Mouse (Mus musculus) embryonic facial prominence, embryonic 14.5 days (tissue): ENCODE data around the gene Ccdc148. TPM values are rescaled to one million over a fixed set of nuclear protein-coding genes. Genes with fewer than 3 reads are reported as not detected.

Experiments used
- ATAC-seq: fragments of 200-750 bp; cut with Nextera tagmentation; 2 replicates; pipeline ENCODE4 v1.8.0; 2017; ENCODE audit warnings: low read depth, moderate number of reproducible peaks, moderate TSS enrichment
- DNase-seq: peaks from one replicate; pipeline ENCODE4 v3.0.0-alpha.2; 2015; ENCODE audit warnings: low spot score
- H3K27ac ChIP-seq: fragments of 300-500 bp; sonication (generic); replicated peaks from 2 replicates; pipeline ENCODE4 v1.5.1; 2014; ENCODE audit warnings: low read depth, mild to moderate bottlenecking, low read length, moderate library complexity
- H3K27me3 ChIP-seq: fragments of 300-500 bp; sonication (generic); replicated peaks from 2 replicates; pipeline ENCODE4 v1.6.1; 2014; ENCODE audit warnings: low read length; ENCODE audit not compliant: control insufficient read depth, insufficient read depth
- H3K36me3 ChIP-seq: fragments of 300-500 bp; sonication (generic); 2 replicates; pipeline ENCODE4 v1.6.1; 2014; ENCODE audit warnings: low read length, mixed read lengths; ENCODE audit not compliant: control insufficient read depth, insufficient read depth
- H3K4me1 ChIP-seq: fragments of 300-500 bp; sonication (generic); 2 replicates; pipeline ENCODE4 v1.6.1; 2014; ENCODE audit warnings: antibody characterized with exemption, low read length; ENCODE audit not compliant: control insufficient read depth, insufficient read depth
- H3K4me2 ChIP-seq: fragments of 300-500 bp; sonication (generic); 2 replicates; pipeline ENCODE4 v1.6.1; 2014; ENCODE audit warnings: low read depth, mild to moderate bottlenecking, low read length, moderate library complexity, mixed read lengths
- H3K4me3 ChIP-seq: fragments of 300-500 bp; sonication (generic); 2 replicates; pipeline ENCODE4 v1.5.1; 2014; ENCODE audit warnings: low read depth, mild to moderate bottlenecking, low read length
- H3K9ac ChIP-seq: fragments of 300-500 bp; sonication (generic); 2 replicates; pipeline ENCODE4 v1.6.1; 2014; ENCODE audit warnings: low read depth, mild to moderate bottlenecking, low read length, moderate library complexity, mixed read lengths
- H3K9me3 ChIP-seq: fragments of 300-500 bp; sonication (generic); 2 replicates; pipeline ENCODE4 v1.6.1; 2016; ENCODE audit warnings: low read length; ENCODE audit not compliant: control insufficient read depth
- WGBS: fragments of 180-500 bp; shearing (Covaris S2); extraction: QIAGEN DNeasy Blood & Tissue Kit; methylation state at CpG from one replicate; pipeline ENCODE4 v1.1.7; 2014; 5-methylcytosine and 5-hydroxymethylcytosine counted together
- polyA plus RNA-seq: library from polyadenylated mRNA; unstranded; fragments of >200 nt; fragmentation: Nextera tagmentation; extraction: Ambion mirVana; gene quantifications from 2 replicates; pipeline ENCODE4 v1.2.1, GENCODE M21; 2014

Ccdc148 gene
- polyA plus RNA-seq, 1 experiment from 2014 or later = 0.85 TPM

DNA sequence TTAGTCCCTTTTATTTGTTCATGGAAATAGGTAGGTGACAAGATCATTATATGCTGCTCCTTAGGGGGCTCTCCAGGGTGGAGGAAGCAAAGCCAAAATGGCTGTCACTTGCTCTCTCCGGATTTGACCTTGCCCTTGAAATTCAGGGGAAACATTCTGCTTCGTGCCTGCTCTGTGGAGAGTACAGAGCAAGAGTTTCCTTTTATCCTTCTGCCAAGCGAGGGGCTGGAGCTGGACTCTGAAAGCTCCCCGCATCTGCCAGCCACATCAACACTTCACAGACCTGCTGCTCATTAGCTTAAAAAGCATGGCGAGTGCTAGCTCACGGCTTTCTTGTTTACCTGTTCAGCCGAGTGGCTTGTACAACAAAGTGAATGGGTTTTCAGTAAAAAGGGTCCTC is 373.1 kb downstream of the Ccdc148 start:
- H3K27ac ChIP-seq = no peak overlapping the region

DNA sequence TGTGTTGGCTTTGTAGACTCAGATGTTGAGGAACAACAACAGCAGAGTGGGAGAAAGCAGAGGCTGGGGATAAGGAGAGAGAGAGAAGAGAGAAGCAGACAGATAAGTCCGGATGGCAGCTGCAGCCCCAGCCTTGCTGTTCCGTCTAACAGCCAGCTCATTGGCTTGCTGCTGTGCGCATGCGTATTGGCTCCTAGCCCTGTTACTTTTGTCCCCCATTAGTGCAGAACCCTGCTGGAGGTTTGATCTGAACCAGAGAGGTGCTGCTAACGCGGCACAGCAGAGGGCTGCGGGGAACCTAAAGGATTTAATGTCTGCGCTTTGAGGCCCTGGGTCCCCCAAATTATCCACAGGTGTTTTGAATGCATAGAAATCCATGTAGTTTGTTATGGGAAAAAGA is 373.8 kb downstream of the Ccdc148 start:
- H3K4me1 ChIP-seq = peaks cover 34% of the 10 kb centered on the region
- WGBS = 57% methylated on average over 8 of the region's 8 CpGs
- H3K27me3 ChIP-seq = no peaks in the 10 kb centered on the region
- peak; percentile 41 for DNase-seq
- no peak overlapping the region for H3K9ac ChIP-seq
- H3K9me3 ChIP-seq = no peaks in the 10 kb centered on the region
- no peak overlapping the region for H3K4me3 ChIP-seq
- H3K4me2 ChIP-seq = no peak overlapping the region
- H3K36me3 ChIP-seq = no peaks in the 10 kb centered on the region
- no peak for ATAC-seq
- H3K27ac ChIP-seq = no peak overlapping the region

More for the DNA sequence above, 373.1 kb downstream of the Ccdc148 start:
- Histone ChIP-seq H3K4me2 (no peak overlapping the region), H3K27me3 (no peaks in the 10 kb centered on the region), H3K4me1 (peaks cover 34% of the 10 kb centered on the region), H3K9me3 (no peaks in the 10 kb centered on the region), H3K4me3 (no peak overlapping the region), H3K9ac (no peak overlapping the region), H3K36me3 (no peaks in the 10 kb centered on the region)
- no peak for ATAC-seq
- DNase-seq = no peak
- WGBS = 43% methylated on average over 7 of the region's 7 CpGs

DNA sequence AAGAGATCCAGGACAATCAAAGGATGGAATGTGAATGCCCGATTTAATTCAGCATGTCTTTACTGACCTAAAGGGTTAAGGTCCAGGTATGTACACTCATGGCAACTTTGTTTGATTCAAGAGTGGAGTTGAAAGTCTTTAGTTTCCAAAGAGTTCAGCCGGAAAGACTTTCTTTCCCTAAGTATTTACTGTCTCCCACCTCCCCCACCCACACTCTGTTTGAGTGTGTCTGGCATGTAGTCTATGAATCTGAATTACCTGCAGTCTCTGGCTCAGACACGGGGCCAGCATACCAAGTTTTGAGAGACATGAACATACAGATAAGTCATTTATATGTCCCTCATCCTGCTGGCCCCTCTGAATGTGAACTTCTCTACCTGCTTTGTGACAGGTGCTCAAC is 374.3 kb downstream of the Ccdc148 start:
- H3K4me3 ChIP-seq = no peak overlapping the region
- H3K36me3 ChIP-seq = no peaks in the 10 kb centered on the region
- H3K4me1 ChIP-seq = peaks cover 30% of the 10 kb centered on the region
- H3K27me3 ChIP-seq = no peaks in the 10 kb centered on the region
- H3K9me3 ChIP-seq = no peaks in the 10 kb centered on the region
- H3K9ac ChIP-seq = no peak overlapping the region
- ATAC-seq (no peak), DNase-seq (no peak)
- H3K27ac ChIP-seq = no peak overlapping the region
- 58% methylated on average over 3 of the region's 3 CpGs for WGBS
- H3K4me2 ChIP-seq = no peak overlapping the region

DNA sequence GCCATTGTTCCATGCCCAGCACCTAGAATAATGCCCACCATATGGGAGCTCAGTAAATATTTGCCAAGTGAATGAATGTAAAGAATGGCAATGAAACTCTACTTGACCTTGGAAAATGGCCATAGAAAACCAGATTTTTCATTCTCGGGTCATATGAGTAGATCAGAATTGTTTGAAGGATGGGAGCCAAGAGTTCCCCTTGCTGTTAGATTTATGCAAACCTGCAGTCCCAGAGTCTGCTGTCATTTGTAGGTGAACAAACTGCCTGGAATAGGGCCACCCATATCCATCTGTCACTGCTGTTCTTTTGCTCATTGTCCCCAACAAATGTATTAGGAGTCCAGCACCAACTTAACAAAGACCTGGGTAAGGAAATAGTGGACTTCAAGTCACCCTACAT is 377.0 kb downstream of the Ccdc148 start:
- Histone ChIP-seq H3K9me3 (no peaks in the 10 kb centered on the region), H3K4me1 (peaks cover 30% of the 10 kb centered on the region), H3K4me2 (no peak overlapping the region), H3K27me3 (no peaks in the 10 kb centered on the region), H3K9ac (no peak overlapping the region), H3K36me3 (no peaks in the 10 kb centered on the region), H3K27ac (no peak overlapping the region), H3K4me3 (no peak overlapping the region)
- no peak for ATAC-seq
- DNase-seq = no peak
- WGBS = 42% methylated on average over 1 of the region's 1 CpGs

DNA sequence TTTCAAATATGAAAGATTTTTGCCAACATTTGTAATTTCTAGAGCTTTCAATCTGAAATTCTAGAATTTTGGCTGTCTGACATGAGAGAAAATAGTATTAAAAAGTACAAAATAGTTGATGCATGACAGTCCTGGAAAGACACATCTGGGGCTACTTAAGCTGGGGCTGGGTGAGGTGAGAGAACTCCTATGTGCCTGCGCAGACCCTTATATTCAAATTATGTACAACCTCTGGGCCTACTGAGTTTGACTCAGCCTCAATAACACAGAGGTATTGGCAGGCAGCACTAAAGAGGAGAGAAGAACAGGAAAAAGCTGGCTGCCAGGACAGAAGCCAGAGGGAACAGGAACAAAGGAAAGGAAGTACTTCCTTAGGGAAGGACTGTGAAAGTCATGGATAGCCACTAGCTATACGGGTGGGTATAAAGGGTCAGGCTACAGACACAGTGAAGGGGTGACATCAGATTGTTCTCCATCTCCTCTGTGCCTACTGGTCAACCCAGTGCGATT is 381.4 kb downstream of the Ccdc148 start:
- no peak overlapping the region for H3K9ac ChIP-seq
- no peaks in the 10 kb centered on the region for H3K27me3 ChIP-seq
- peaks cover 7% of the 10 kb centered on the region; the same call in 1 of the 2 replicates for H3K4me1 ChIP-seq
- H3K9me3 ChIP-seq = no peaks in the 10 kb centered on the region
- no peaks in the 10 kb centered on the region for H3K36me3 ChIP-seq
- H3K4me2 ChIP-seq = no peak overlapping the region
- no peak overlapping the region for H3K4me3 ChIP-seq
- no peak overlapping the region for H3K27ac ChIP-seq
- DNase-seq (peak; percentile 43), ATAC-seq (no peak)
- 72% methylated on average over 3 of the region's 3 CpGs for WGBS

DNA sequence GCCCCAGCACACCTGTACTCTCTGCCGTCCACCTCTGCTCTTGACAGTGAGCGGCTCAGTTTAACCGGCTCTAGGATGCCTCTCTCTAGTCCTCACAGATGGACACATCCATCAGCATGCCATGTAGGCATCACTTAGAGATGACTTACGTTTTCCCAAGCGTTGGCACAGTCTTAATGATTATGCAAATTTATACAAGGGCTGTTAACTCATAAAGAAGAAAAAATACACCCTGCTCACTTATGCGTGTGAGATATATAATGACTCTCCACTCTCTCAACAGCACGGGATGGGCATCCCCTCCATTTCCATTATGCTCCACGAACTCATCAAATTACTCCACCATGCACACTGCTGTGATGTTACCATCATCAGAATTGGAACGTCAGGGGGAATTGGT is 386.6 kb downstream of the Ccdc148 start:
- WGBS = 86% methylated on average over 9 of the region's 9 CpGs
- no peak overlapping the region for H3K9ac ChIP-seq
- DNase-seq = no peak
- no peak for ATAC-seq
- H3K27ac ChIP-seq = no peak overlapping the region
- peaks cover 1% of the 10 kb centered on the region for H3K4me1 ChIP-seq
- no peaks in the 10 kb centered on the region for H3K27me3 ChIP-seq
- H3K9me3 ChIP-seq = no peaks in the 10 kb centered on the region
- no peaks in the 10 kb centered on the region for H3K36me3 ChIP-seq
- no peak overlapping the region for H3K4me2 ChIP-seq
- H3K4me3 ChIP-seq = no peak overlapping the region

Other genes with a start within 250 kb of the Ccdc148 start
- gene Pkp4, start 167 bp upstream of the Ccdc148 start, polyA plus RNA-seq = 30.8 and 31.6 TPM in 2 replicates